In the genomic region with DNA sequence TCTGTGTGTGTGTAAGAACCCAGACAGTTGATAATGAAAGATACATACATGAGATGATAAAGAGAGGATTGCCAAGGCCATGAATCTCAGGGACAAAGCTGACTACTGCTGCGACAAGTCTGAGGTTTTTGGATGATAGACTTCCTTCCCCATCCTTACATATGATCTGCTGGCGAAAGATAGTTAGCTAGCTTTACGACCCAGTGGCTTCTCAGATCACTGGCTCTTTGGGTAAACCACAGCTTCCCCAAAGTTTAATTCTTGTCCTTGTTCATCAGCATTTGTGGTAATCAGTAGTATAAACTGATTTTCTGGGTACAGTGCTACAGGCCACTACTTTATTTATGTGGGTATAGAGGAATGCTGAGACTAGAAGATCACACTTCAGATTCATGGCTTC, we compare ENCODE assay signal across 17 mouse cellular contexts. TPM values are rescaled to one million over a fixed set of nuclear protein-coding genes. Genes with fewer than 3 reads are reported as not detected.
"Had no signal": no experiment of that assay in that cellular context is flagged by ENCODE, and none has a peak within 500 bp of the region (broad histone marks: within the 10 kb centered on the region; RNA-seq: fewer than 3 reads in every experiment).

No protein-coding gene starts in this region.

- ATAC-seq: hindbrain, postnatal 0 days; intestine, embryonic 16.5 days; liver, embryonic 12.5 days had no signal

- DNase-seq: gastrocnemius, postnatal 14 days; gastrocnemius, postnatal 36 days; heart, adult 18-20 months; heart, postnatal 10 days; heart, postnatal 4 days; kidney, adult 11 months; kidney, adult 2 months; kidney, adult 9 months; kidney, postnatal 14 days; kidney, postnatal 36 days; left cerebral cortex, postnatal 4 days had no signal

RNA-seq across cellular contexts. Expression of gene Minar1, which starts 14.5 kb away (rescaled TPM):
- total RNA-seq: gastrocnemius, adult 18-20 months; gastrocnemius, adult 8-10 months; gastrocnemius, postnatal 36 days; heart, adult 18-20 months; liver, adult 2 months had no signal
